Mouse (Mus musculus) monocyte, adult 2 months (primary cell): ENCODE measurements around the gene Pgd.
"Not testable (repeated sequence)": the region's sequence is repeated elsewhere in the genome, so short reads cannot be mapped to it uniquely, and the experiment has no call there.

Experiments
- DNase-seq, 2 experiments: peaks; one replicate each; pipeline ENCODE4 v3.0.0; 2022; ENCODE audit warnings: low spot score in 2 of 2, low read depth in 1 of 2

The Pgd gene

DNA sequence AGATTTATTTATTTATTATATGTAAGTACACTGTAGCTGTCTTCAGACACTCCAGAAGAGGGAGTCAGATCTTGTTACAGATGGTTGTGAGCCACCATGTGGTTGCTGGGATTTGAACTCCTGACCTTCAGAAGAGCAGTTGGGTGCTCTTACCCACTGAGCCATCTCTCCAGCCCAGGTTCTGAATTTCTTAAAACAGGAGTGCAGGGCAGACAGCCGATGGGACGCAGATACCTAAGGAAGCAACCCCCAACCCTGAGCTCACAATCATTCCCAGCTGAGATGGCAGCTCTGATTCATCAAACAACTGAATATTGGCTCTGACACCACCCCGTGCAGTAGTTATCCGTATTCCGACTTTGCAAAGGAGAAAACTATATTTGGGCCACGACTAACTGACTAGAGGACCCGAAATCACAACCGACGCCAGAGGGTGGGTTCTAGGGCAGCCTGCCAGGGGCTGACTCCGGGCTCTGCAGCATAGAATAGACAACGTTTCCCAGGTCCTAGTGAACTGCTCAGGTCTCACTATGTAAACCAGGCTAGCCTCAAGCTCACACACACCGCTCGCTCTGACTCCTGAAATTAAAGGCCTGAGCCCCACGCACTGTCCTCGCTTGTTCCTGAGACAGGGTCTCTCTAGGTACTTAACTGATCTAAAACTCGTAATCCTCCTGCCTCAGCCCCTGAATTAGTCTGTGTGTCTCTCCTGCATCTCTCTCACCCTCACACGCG is 30.3 kb downstream of the Pgd start:
- DNase-seq, result no peak

DNA sequence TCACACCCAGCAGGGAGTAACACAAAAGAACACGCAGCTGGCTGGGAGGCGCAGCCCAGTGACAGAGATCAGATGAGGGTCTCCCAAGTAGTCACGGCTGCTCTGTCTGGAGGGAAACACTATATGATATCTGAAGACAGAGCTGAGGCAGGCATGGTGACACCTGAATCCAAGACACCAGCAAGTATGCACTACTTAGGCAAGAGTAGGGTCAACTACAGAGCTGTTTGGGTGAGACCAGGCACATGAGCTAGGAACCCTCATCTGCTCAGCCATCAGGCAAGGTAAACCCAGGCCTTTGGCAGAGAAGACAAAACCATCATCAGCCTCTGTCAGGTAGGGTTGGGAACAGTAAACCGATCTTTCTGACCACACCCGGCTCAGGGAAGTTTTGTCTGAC is 33.2 kb downstream of the Pgd start:
- no peak for DNase-seq

DNA sequence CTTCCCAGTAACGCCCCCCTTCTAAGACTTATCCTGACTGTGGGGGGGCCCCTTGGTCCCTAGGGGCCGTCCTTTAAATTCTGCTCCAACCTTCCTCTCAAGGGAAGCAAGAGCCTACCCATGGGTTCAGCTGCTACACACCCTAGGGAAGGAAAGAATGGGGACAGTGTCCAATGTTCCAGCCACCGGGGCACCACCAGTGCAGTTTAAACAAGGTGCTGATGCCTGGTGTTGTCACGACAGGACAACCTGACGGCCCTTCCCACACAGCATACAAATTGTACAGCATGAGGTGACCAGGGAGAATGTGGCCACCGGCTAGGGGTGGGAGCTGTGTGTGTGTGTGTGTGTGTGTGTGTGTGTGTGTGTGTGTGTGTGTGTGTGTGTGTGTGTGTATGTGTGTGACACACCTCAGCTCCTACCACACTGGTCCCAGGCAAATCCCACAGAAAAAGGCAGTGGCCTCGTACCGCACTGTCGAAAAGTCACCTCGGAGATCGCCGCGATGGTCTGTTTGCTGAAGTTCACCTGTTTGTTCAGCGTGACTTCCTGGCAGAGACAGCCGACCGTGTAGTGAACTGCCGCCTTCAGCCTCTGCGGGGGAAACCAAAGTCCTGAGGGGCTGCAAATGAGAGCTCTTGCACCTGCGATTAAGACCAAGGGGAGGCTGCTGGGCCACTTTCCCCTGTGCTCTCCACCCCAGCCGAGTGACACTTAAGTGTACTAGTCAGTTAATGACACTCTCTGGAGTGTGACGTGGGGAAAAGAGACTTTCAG is 34.6 kb downstream of the Pgd start:
- DNase-seq, result no peak

DNA sequence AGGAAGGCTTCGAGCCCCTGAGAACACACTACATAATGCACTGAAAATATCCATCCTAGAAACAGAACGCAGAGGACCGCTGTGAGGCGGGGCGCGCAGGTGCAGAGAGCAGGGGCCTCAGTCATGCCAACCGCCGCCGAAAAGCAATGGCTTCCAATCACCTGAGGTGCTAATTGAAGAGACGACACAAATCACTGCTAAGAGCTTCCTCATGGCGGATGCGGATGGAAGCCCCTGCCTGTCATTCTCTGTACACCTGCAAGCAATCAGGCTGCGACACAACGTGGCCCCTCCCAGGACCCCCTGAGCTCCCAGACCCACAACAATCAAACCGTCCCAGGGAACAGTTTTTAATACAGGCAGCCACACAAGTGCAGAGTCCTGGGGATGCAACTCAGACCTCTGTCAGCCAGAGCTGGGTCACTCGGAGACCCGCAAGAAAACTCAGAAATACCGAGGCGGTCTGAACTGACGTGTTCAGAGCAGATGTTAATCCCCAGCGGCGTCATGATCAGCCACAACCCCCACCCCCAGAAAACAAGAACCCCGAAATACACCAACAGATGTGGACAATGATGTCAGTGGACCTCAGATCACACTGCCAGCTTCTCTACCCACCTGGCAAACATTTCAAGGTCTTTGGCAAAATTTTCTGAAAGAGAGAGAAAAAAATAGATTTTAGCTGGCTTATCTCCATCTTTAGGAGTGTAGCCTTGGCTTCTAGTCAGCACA is 35.4 kb downstream of the Pgd start:
- DNase-seq, result no peak

DNA sequence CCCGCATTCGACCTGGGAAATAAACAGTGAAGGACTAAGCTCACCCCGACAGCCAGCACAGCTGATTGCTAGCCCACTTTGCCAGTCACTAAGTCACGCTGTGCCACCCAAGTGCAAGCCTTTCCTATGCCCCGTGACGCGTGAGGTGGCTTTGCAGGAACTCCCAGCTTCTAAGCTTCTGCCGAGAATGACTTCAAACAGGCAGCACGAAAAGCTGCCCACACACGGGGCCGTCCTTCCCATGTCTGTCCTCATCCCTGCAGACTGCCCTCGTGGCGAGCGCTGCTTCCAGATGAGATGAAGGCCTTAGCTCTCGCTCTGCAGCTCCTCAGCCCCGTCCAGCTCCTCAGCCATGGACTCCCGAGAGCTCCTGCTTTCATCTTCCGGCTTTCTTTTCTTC is 38.1 kb downstream of the Pgd start:
- no peak for DNase-seq

DNA sequence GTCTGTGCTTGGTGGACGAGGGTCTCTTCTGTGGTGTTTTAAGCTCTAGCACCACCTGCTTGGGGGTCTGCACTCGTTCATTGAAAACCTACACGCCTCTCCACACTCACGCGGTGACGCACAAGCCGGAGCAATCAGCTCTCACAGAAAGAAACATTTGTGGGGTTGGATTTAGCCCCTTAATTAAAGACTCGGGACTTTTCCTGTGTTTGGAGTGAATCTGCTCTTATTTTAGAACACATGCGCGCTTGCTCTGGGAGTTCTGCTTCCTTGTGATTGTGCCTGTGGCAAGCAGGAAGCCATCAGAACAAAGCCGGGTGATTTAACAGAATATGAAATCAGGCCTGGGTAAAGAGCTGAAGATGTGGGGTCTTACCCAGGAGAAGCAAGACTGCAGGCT is 39.9 kb downstream of the Pgd start, which contains the start of gene Cort:
Gene Cort, minus strand, starts transcription at position 101 of the 400 bp plus-strand sequence.
- DNase-seq, result no peak

DNA sequence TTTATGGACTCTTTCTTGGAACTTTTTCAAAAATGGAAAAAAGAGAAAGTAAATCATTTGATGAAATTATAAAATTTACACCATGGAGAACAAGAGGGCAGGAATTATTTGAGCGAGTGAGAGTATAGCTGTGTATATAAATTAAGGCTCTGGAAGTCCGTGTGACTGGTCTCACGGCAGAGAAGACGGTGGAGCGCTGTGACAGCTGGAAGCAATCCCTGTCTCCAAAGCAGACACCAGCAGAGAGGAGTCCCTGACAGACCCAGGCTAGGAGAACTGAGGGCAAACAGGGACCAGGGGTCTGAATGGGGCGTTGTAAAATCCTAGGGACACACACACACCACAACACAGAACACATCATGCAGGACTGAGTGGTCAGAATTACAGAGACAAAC is 40.5 kb downstream of the Pgd start:
- DNase-seq, result no peak

DNA sequence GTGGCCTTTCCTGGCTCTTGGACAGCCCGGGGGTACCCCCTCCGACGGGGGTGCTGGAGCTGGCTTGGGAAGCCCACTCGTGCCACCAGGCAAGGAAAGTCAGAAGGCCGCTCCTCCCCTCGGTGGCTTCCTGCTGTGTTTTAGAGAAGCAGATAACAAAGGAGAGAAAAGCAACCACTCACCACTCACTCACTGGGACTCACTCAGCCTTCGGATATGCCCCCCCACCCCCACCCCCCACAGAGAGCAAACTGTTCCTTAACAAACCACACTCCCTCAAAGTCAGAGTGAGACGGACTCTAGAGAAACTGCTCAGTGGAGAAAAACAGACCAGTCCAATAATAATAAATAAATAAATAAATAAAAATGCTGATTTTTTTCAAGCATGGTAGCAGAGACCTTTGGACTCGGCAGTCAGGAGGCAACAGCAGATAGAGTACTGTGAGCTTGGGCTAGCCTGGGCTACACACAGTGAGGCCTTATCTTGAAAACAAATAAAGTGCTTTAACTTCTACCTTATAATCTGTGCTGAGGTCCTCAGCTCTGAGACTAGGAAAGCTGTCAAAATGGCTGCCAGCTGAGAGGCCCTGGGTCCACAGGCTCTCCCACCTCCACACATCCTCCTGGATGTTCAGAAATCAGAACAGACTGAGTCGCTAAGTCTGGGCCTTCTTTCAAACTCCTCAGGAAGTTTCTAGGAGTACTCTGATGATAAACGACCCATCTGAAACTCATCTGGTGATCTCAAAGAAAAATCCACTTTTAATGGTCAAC is 41.0 kb downstream of the Pgd start:
- no peak for DNase-seq

DNA sequence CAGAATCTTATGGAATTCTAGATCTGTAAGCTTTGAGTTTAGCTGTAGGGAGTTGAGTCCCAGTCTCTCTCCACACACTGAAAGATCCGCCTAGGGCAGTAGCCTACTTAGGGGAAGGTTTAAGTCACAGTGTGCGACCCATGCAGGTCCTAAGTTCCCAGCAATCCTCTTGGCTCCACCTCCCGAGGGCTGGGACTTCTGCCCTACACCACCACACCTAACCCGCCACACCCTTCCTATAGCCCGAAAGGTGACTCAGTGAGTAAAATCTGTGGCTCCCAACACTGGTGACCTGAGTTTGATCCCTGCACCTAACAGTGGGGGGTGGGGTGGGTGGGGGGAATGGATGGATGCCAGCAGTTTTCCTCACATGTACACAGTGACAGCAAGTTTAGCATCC is 43.1 kb downstream of the Pgd start:
- DNase-seq, result no peak

DNA sequence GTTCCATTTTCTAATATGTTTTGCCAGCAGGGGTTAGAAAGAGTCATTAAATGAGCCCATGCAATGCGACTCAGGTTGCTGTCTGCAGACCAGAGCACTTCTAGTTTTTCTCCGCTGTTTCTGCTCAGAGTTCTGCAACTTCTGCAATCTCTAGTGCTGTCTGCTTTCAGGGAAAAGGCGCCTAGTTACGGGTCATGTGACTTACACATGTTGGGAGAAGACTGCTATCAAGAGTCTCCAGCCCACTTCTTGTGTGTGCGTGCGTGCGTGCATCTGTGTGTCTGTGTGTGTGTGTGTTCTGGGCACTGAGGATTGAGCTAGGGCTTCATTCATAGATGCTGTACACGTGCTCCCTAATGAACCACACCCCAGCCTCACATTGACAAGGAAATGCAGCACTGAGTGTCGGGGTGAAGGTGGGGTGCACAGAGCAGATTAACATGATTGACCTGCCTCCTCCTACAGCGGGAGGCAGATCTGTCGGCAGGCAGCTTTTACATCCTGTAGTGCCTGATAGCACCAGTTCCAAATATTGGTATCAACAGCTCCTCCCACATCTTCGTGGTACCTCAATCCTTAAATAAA is 46.5 kb downstream of the Pgd start:
- DNase-seq, result not testable (repeated sequence)

DNA sequence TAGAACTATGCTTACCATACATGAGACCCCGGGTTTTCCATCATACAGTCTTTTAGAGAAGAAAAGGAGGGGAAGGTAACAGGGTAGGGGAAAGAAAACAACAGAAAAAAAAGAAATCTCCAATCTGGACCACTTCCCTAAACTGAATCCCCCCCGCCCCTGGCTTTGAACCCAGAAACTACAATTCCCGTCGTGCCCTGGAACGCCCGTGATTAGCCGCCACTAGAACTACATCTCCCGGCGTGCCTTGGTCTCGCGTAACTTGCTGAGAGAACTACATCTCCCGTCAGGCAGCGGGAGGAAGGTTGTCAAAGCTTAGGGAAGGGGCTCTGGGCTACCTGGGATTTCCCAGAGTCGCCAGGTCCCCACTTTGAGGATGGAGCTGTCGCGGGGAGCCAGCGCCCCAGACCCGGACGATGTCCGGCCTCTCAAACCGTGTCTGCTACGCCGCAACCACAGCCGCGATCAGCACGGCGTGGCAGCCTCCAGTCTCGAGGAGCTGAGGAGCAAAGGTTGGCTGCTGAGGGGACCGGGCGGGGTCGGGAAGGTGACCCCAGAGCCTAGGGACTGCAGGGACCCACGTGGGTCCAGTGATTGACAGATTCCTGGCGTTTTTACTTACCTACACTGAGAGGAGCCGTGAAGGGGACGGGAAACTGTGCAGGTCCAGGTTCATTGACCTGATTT is 62.6 kb downstream of the Pgd start, which contains the start of gene Dffa:
Gene Dffa, plus strand, starts transcription at position 272 of the 687 bp plus-strand sequence.
- peak; percentile 66 to 75 for DNase-seq

DNA sequence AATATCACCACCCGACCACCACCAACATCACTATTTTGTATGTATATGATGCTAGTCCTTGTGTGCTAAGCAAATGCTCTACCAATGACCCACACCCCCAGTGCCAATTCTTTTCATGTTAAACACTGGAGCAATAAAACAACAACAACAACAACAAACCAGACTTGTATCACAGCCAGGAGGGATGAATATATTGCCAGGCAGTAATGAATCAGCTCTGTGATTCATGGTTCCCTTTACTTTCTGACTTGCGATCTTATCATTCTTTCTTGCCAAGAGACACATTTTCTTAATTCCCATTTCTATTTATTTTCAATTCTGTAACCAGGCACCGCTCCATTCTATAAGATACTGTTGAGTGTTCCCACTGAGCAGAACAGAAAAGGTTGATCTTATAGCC is 65.1 kb downstream of the Pgd start:
- no peak for DNase-seq

DNA sequence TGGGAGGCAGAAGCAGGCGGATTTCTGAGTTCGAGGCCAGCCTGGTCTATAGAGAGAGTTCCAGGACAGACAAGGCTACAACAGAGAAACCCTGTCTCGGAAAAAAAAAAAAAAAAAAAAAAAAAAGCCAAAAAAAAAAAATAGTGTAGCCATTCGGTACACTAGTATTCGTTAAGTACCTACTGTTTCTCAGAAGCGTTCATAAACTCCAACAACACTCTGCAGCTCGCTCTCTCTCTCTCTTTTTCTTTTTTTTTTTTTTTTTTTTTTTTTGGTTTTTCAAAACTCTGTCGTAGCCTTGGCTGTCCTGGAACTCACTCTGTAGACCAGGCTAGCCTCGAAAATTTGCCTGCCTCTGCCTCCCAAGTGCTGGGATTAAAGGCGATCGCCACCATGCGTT is 66.1 kb downstream of the Pgd start:
- DNase-seq, result not testable (repeated sequence)
